Mouse (Mus musculus) hindbrain, embryonic 11.5 days (tissue): ENCODE results near the gene Prpf3. TPM values are rescaled to one million over a fixed set of nuclear protein-coding genes. Genes with fewer than 3 reads are reported as not detected.

ENCODE experiments used
- ATAC-seq: fragments of 200-750 bp; cut with Nextera tagmentation; 2 replicates; pipeline ENCODE4 v1.8.0; 2017; ENCODE audit warnings: mild to moderate bottlenecking, moderate TSS enrichment, moderate library complexity; ENCODE audit not compliant: low FRiP score
- DNase-seq: peaks from one replicate; pipeline ENCODE4 v3.0.0-alpha.2; 2015; ENCODE audit warnings: low spot score
- H3K27ac ChIP-seq: fragments of 300-500 bp; sonication (generic); 2 replicates; pipeline ENCODE4 v1.5.1; 2014; ENCODE audit warnings: mild to moderate bottlenecking, low read depth, low read length
- H3K27me3 ChIP-seq: fragments of 300-500 bp; sonication (generic); 2 replicates; pipeline ENCODE4 v1.6.1; 2014; ENCODE audit warnings: mild to moderate bottlenecking, low read length, moderate library complexity, mixed read lengths; ENCODE audit not compliant: control insufficient read depth, insufficient read depth
- H3K36me3 ChIP-seq: fragments of 300-500 bp; sonication (generic); 2 replicates; pipeline ENCODE4 v1.6.1; 2014; ENCODE audit warnings: mild to moderate bottlenecking, low read length, moderate library complexity, mixed read lengths; ENCODE audit not compliant: control insufficient read depth, insufficient read depth
- H3K4me1 ChIP-seq: fragments of 300-500 bp; sonication (generic); replicated peaks from 2 replicates; pipeline ENCODE4 v1.6.1; 2014; ENCODE audit warnings: low read length, mixed read lengths; ENCODE audit not compliant: control insufficient read depth, insufficient read depth
- H3K4me2 ChIP-seq: fragments of 300-500 bp; sonication (generic); replicated peaks from 2 replicates; pipeline ENCODE4 v1.6.1; 2014; ENCODE audit warnings: mild to moderate bottlenecking, low read depth, low read length
- H3K4me3 ChIP-seq: fragments of 300-500 bp; sonication (generic); 2 replicates; pipeline ENCODE4 v1.5.1; 2014; ENCODE audit warnings: low read depth, low read length
- H3K9ac ChIP-seq: fragments of 300-500 bp; sonication (generic); 2 replicates; pipeline ENCODE4 v1.6.1; 2014; ENCODE audit warnings: low read depth, low read length
- H3K9me3 ChIP-seq: fragments of 300-500 bp; sonication (generic); 2 replicates; pipeline ENCODE4 v1.6.1; 2016; ENCODE audit warnings: low read length; ENCODE audit not compliant: control insufficient read depth
- WGBS: fragments of 180-500 bp; shearing (Covaris S2); extraction: QIAGEN DNeasy Blood & Tissue Kit; methylation state at CpG from one replicate; pipeline ENCODE4 v1.1.7; 2014; 5-methylcytosine and 5-hydroxymethylcytosine counted together
- polyA plus RNA-seq: library from polyadenylated mRNA; unstranded; fragments of >200 nt; fragmentation: Nextera tagmentation; extraction: Ambion mirVana; gene quantifications from 2 replicates; pipeline ENCODE4 v1.2.1, GENCODE M21; 2014

Prpf3 gene
- polyA plus RNA-seq, 1 experiment from 2014 or later, result 60.8 TPM

DNA sequence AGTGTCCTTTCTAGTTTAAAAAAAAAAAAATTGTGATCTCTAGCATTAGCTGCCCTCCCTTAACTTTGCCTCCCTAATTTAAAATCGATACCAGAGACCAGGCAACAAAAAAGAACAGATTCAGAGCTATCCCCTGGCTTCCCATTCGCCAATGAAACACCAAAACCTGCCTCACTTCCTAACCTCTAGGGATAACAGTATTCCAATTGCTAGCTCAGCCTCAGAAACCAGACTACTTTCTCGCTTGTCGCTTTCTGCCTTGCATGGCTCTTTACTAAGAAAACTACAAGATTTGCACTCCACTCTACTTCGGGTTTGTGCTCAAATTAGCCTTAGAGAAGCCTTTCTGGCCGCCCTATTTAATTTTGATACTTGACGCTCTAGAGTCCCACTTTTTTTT is 430 bp upstream of the Prpf3 start:
- Histone ChIP-seq H3K9me3 (no peaks in the 10 kb centered on the region), H3K36me3 (peaks cover 5% of the 10 kb centered on the region; the same call in 1 of the 2 replicates), H3K4me2 (peak overlapping the region; percentile 86), H3K9ac (peak overlapping the region; percentile 80), H3K4me1 (no peaks in the 10 kb centered on the region), H3K4me3 (peak overlapping the region; percentile 88), H3K27me3 (no peaks in the 10 kb centered on the region), H3K27ac (0 out of 2 replicates have a peak overlapping the region, but pooled peaks have one; percentile 12)
- ATAC-seq, result peak; percentile 28; the same call in 1 of the 2 replicates
- DNase-seq, result no peak
- WGBS, result 28% methylated on average over 7 of the region's 7 CpGs

DNA sequence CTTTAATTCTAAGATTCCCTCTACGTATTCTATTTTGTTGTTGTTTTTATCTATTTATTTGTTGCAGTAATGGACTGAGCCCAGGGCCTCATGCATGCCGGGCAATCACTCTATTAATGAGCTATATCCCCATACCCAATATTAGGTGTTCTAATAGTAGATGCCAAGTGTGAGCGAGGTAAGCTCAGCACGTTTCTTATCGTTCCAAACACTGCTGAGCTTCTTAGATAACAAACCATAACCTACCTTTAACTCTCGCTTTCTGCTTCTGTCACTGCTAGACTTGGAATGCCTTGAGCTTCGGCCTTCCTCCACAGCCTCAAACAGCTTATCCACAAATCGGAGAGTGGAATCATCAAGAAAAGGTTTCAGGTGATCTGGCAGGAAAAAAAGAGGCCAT is 4.4 kb downstream of the Prpf3 start:
- H3K4me2 ChIP-seq, result no peak overlapping the region
- peaks cover 25% of the 10 kb centered on the region for H3K36me3 ChIP-seq
- H3K4me3 ChIP-seq, result no peak overlapping the region
- H3K9ac ChIP-seq, result no peak overlapping the region
- no peaks in the 10 kb centered on the region for H3K4me1 ChIP-seq
- DNase-seq (no peak), ATAC-seq (no peak)
- WGBS, result 94% methylated on average over 8 of the region's 8 CpGs
- no peak overlapping the region for H3K27ac ChIP-seq
- H3K9me3 ChIP-seq, result no peaks in the 10 kb centered on the region
- no peaks in the 10 kb centered on the region for H3K27me3 ChIP-seq

DNA sequence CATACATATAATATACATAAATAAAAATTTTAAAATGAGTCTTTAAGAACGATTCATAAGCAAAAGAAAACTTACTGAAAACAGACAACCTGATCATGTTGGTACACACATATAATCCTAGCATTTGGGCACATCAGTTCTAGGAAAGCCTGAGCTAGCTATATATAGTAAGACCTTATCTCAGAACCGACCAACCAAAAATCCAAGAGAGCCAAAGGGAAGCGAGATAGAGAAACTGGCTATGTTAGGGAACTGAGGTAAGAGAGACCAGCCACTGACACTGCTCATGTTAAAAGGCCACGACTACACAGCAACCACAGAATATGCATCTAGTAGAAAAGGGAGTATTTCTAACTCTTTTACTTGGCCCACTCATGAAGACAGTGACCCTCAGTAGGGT is 5.1 kb downstream of the Prpf3 start:
- no peak overlapping the region for H3K27ac ChIP-seq
- ATAC-seq (no peak), DNase-seq (no peak)
- H3K4me2 ChIP-seq, result no peak overlapping the region
- H3K9me3 ChIP-seq, result no peaks in the 10 kb centered on the region
- no peaks in the 10 kb centered on the region for H3K4me1 ChIP-seq
- no peak overlapping the region for H3K9ac ChIP-seq
- 89% methylated on average over 4 of the region's 4 CpGs for WGBS
- no peak overlapping the region for H3K4me3 ChIP-seq
- peaks cover 28% of the 10 kb centered on the region for H3K36me3 ChIP-seq
- H3K27me3 ChIP-seq, result no peaks in the 10 kb centered on the region

DNA sequence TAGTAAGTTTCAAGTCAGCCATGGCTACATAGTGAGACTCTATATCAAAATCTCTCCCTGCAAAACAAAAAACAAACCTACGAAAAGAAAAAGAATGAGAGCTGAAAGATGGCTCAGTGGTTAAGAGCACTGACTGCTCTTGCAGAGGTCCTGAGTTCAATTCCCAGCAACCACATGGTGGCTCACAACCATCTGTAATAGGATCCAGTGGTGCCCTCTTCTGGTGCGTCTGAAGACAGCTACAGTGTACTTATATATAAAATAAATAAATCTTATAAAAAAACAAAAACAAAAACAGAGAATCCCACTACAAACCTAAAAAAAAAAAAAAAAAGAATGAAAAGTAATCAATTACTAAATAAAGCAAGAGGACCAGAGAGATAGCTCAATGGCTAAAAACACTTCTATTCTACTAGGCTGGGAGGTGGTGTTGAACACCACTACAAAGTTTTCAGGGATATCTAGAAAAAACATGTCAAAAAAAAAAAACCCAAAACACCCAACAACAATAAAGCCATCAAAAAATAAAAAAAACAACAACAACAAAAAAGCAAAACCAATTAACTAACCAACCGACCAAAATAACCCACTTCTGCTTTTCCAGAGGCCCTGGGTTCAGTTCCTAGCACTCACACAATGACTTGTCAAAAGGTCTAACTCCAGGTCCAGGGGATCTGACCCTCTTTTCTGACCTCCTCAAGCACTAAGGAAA is 13.0 kb downstream of the Prpf3 start:
- no peak overlapping the region for H3K4me2 ChIP-seq
- H3K9ac ChIP-seq, result no peak overlapping the region
- H3K36me3 ChIP-seq, result peaks cover 25% of the 10 kb centered on the region
- H3K27ac ChIP-seq, result no peak overlapping the region
- DNase-seq, result no peak
- WGBS, result 92% methylated on average over 3 of the region's 3 CpGs
- no peaks in the 10 kb centered on the region for H3K9me3 ChIP-seq
- H3K4me1 ChIP-seq, result no peaks in the 10 kb centered on the region
- no peaks in the 10 kb centered on the region for H3K27me3 ChIP-seq
- no peak for ATAC-seq
- no peak overlapping the region for H3K4me3 ChIP-seq

DNA sequence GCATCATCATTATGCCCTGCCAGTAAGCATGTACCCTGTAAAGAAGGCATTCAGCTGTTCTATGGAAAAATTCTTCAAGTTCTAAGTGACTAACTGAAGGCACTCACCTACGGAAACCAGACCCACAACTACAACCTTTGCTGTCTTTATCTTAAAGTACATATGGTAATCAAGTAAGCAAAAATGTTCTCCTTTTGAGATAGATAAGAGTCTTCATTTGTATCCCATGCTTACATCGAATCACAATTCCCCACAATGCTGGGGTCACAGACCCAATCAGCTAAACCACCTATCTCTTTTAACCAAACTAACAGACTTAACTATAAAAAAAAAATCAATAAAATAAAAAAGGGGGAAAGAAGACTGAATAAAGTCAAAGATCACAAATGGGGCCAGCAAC is 16.4 kb downstream of the Prpf3 start:
- Histone ChIP-seq H3K4me3 (no peak overlapping the region), H3K27ac (no peak overlapping the region), H3K27me3 (no peaks in the 10 kb centered on the region), H3K36me3 (peaks cover 15% of the 10 kb centered on the region; the same call in 1 of the 2 replicates), H3K9me3 (no peaks in the 10 kb centered on the region), H3K9ac (no peak overlapping the region), H3K4me1 (no peaks in the 10 kb centered on the region), H3K4me2 (no peak overlapping the region)
- DNase-seq (no peak), ATAC-seq (no peak)
- WGBS, result 86% methylated on average over 2 of the region's 2 CpGs

DNA sequence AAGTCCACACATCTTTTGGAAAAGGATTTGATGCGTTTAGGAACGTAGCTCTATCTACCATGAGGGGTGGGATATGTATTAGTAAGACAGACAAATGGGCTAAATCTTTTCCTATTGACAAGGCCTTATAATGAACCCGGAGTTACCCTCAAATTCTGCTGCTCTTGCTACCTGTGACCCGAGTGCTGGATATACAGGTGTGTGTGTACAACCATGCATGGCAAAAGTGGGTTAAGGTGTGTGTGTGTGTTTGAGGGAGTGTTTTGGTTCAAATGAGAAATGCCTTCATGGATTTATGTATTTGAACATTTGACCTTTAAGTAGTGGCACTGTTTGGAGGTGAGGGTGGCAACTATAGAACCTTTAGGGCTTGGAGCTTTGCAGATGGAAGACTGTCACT is 26.6 kb downstream of the Prpf3 start:
- Histone ChIP-seq H3K9ac (no peak overlapping the region), H3K4me1 (no peaks in the 10 kb centered on the region), H3K36me3 (peaks cover 15% of the 10 kb centered on the region), H3K4me2 (no peak overlapping the region), H3K4me3 (no peak overlapping the region), H3K9me3 (no peaks in the 10 kb centered on the region), H3K27me3 (no peaks in the 10 kb centered on the region), H3K27ac (no peak overlapping the region)
- ATAC-seq (no peak), DNase-seq (no peak)
- WGBS, result 99% methylated on average over 4 of the region's 4 CpGs

DNA sequence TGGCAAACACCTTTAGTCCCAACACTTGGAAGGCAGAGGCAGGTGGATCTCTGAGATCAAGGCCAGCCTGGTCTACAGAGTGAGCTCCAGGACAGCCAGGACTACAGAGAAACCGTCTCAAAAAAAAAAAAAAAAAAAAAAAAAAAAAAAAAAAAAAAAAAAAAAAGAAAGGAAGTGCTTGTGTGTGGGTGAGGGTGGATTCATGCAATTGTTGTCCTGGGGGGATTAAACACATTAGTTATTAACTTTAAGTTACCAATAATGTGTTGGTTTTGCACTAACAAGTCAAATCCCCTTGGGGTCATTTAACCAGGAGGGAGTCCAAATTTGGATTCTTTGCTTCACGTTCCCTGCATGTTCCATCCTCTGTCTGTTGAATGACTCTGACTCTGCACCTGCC is 29.4 kb downstream of the Prpf3 start:
- Histone ChIP-seq H3K27me3 (no peaks in the 10 kb centered on the region), H3K9ac (no peak overlapping the region), H3K4me2 (no peak overlapping the region), H3K9me3 (no peaks in the 10 kb centered on the region), H3K4me3 (no peak overlapping the region), H3K4me1 (no peaks in the 10 kb centered on the region), H3K27ac (no peak overlapping the region), H3K36me3 (peaks cover 5% of the 10 kb centered on the region)
- ATAC-seq (no peak), DNase-seq (no peak)
- WGBS, result 81% methylated on average over 2 of the region's 2 CpGs

DNA sequence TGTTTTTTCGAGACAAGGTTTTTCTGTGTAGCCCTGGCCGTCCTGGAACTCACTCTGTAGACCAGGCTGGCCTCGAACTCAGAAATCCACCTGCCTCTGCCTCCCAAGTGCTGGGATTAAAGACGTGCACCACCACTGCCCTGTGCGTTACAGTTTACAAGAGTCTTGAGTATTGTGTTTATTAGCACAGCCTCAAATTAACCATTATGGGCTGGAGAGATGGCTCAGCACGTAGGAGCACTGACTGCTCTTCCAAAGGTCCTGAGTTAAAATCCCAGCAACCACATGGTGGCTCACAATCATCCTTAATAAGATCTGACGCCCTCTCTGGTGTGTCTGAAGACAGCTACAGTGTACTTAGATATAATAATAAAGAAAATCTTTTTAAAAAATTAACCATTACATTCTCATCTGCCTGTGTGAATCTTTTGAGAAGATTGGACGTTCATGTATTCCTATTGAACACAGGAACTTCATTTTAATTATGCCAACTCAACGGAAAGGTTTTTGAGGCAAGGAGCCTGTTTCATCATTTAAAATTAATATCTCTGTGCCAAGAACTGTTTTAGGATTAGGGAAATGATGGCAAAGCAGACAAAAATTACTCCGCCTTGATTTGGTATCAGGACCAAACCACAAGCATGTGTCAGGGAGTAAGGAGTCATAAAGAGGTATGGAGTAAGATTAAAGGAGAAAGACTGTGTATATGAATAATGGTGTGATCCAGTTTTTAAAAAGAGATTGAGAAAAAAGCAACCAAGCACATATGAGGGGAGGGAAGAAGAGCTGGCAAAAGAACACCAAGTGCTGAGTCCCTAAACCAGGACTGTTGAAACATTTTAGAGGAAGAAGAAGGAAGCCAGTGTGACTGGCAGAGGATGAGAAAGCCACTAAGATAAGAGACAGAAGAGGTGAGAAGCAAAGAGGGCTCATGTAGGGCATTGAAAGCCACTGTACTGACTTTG is 35.4 kb downstream of the Prpf3 start:
- WGBS, result 48% methylated on average over 10 of the region's 10 CpGs
- H3K9me3 ChIP-seq, result no peaks in the 10 kb centered on the region
- H3K27me3 ChIP-seq, result no peaks in the 10 kb centered on the region
- no peak; the same call in 1 of the 2 replicates for ATAC-seq
- peak overlapping the region; percentile 90 for H3K27ac ChIP-seq
- no peak for DNase-seq
- no peaks in the 10 kb centered on the region for H3K36me3 ChIP-seq
- peak overlapping the region; percentile 75 for H3K4me3 ChIP-seq
- H3K4me1 ChIP-seq, result 0 out of 2 replicates have a peak, but pooled peaks cover 3% of the 10 kb centered on the region
- H3K4me2 ChIP-seq, result peak overlapping the region; percentile 25
- peak overlapping the region; percentile 60 for H3K9ac ChIP-seq
